Mouse (Mus musculus): Measurements from ENCODE around the gene Tas2r110. TPM values are rescaled to one million over a fixed set of nuclear protein-coding genes. Genes with fewer than 3 reads are reported as not detected.

Tas2r110 gene
- total RNA-seq (2014; rRNA removed) (not detected in 2 replicates), polyA plus RNA-seq (2012; rRNA removed) (not detected in 2 replicates)

DNA sequence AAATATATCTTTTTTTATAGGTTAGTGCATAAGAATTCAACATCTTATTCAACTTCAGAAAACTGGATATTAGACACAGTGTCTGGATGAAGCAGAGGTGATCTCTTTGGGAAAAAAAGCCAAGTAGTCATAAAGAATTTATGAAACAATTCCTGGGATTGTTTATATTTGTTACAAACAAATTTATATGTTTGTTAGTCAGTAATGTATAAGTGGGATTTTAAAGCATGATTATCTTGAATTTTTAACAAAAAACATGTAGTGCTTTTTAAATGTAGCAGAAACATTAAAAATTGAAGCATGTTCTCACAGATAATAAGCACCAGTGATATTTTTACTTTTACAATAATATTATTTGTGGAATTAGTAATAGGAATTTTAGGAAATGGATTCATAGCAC lies at the start of gene Tas2r110:
TSS of gene Tas2r110 (plus strand) at position 301 of the 400 bp plus-strand sequence.
- Histone ChIP-seq H3K4me3 (ENCODE audit: insufficient read depth, low read depth, low read length) (no peak within 1 kb of the TSS), H3K9ac (ENCODE audit: low read depth, low read length) (no peak within 1 kb of the TSS), H3K27ac (replicated peaks; ENCODE audit: insufficient read depth, low read depth, low read length) (no peak within 1 kb of the TSS), H3K27me3 (ENCODE audit: control insufficient read depth, insufficient read depth, low read length) (no peaks in the 10 kb centered on the region), H3K4me1 (ENCODE audit: control insufficient read depth, insufficient read depth, low read length) (no peaks in the 10 kb centered on the region), H3K36me3 (ENCODE audit: control insufficient read depth, insufficient read depth, low read length) (no peaks in the 10 kb centered on the region), H3K79me2 (ENCODE audit: control insufficient read depth, insufficient read depth, low read length) (no peaks in the 10 kb centered on the region)
- DNase-seq (ENCODE audit: extremely low read depth, low read depth, low spot score): no peak
- TF ChIP-seq POLR2A (IDR thresholded peaks at IDR 0.05; ENCODE audit: extremely low read depth, insufficient read depth, low read length) (no peak), CTCF (IDR thresholded peaks at IDR 0.05; ENCODE audit: low read depth, low read length) (no peak)

- no peaks in the 10 kb centered on the region for H3K79me2 ChIP-seq (ENCODE audit: control insufficient read depth, insufficient read depth, low read length)
- 71% methylated on average over 1 of the region's 1 CpGs for WGBS
Observed at GRCm38 (mm10) chr6:132846842-132847241, 21.0 kb upstream of the Tas2r110 start, which contains the start of gene Tas2r123. TSS of gene Tas2r123 (plus strand) at chr6:132847142.

GRCm38 (mm10) chr6:132855138-132855537 lies 12.7 kb upstream of the Tas2r110 start, which contains the start of gene Tas2r116:
TSS of gene Tas2r116 (plus strand) at chr6:132855438.
- no peak within 1 kb of the TSS for H3K27ac ChIP-seq (replicated peaks; ENCODE audit: insufficient read depth, low read depth, low read length)
- 67% methylated on average over 1 of the region's 1 CpGs for WGBS
- H3K36me3 ChIP-seq (ENCODE audit: control insufficient read depth, insufficient read depth, low read length): no peaks in the 10 kb centered on the region
- no peak for DNase-seq (ENCODE audit: extremely low read depth, low read depth, low spot score)
- H3K4me3 ChIP-seq (ENCODE audit: insufficient read depth, low read depth, low read length): no peak within 1 kb of the TSS
- no peaks in the 10 kb centered on the region for H3K79me2 ChIP-seq (ENCODE audit: control insufficient read depth, insufficient read depth, low read length)
- no peaks in the 10 kb centered on the region for H3K4me1 ChIP-seq (ENCODE audit: control insufficient read depth, insufficient read depth, low read length)
- no peak within 1 kb of the TSS for H3K9ac ChIP-seq (ENCODE audit: low read depth, low read length)
- H3K27me3 ChIP-seq (ENCODE audit: control insufficient read depth, insufficient read depth, low read length): no peaks in the 10 kb centered on the region
- TF ChIP-seq CTCF (IDR thresholded peaks at IDR 0.05; ENCODE audit: low read depth, low read length) (no peak), POLR2A (IDR thresholded peaks at IDR 0.05; ENCODE audit: extremely low read depth, insufficient read depth, low read length) (no peak)

More at GRCm38 (mm10) chr6:132846842-132847241, 21.0 kb upstream of the Tas2r110 start, which contains the start of gene Tas2r123:
- TF ChIP-seq CTCF (IDR thresholded peaks at IDR 0.05; ENCODE audit: low read depth, low read length): no peak
- no peak for TF ChIP-seq POLR2A (IDR thresholded peaks at IDR 0.05; ENCODE audit: extremely low read depth, insufficient read depth, low read length)
- DNase-seq (ENCODE audit: extremely low read depth, low read depth, low spot score): no peak
- H3K9ac ChIP-seq (ENCODE audit: low read depth, low read length): no peak within 1 kb of the TSS
- no peak within 1 kb of the TSS for H3K4me3 ChIP-seq (ENCODE audit: insufficient read depth, low read depth, low read length)
- no peaks in the 10 kb centered on the region for H3K27me3 ChIP-seq (ENCODE audit: control insufficient read depth, insufficient read depth, low read length)
- no peak within 1 kb of the TSS for H3K27ac ChIP-seq (replicated peaks; ENCODE audit: insufficient read depth, low read depth, low read length)
- no peaks in the 10 kb centered on the region for H3K4me1 ChIP-seq (ENCODE audit: control insufficient read depth, insufficient read depth, low read length)
- H3K36me3 ChIP-seq (ENCODE audit: control insufficient read depth, insufficient read depth, low read length): no peaks in the 10 kb centered on the region

- H3K9ac ChIP-seq (ENCODE audit: low read depth, low read length): no peak within 1 kb of the TSS
- no peak for DNase-seq (ENCODE audit: extremely low read depth, low read depth, low spot score)
- no peaks in the 10 kb centered on the region for H3K27me3 ChIP-seq (ENCODE audit: control insufficient read depth, insufficient read depth, low read length)
- WGBS: 49% methylated on average over 1 of the region's 1 CpGs
- H3K79me2 ChIP-seq (ENCODE audit: control insufficient read depth, insufficient read depth, low read length): no peaks in the 10 kb centered on the region
- TF ChIP-seq CTCF (IDR thresholded peaks at IDR 0.05; ENCODE audit: low read depth, low read length) (no peak), POLR2A (IDR thresholded peaks at IDR 0.05; ENCODE audit: extremely low read depth, insufficient read depth, low read length) (no peak)
- H3K4me3 ChIP-seq (ENCODE audit: insufficient read depth, low read depth, low read length): no peak within 1 kb of the TSS
- H3K27ac ChIP-seq (replicated peaks; ENCODE audit: insufficient read depth, low read depth, low read length): no peak within 1 kb of the TSS
- H3K36me3 ChIP-seq (ENCODE audit: control insufficient read depth, insufficient read depth, low read length): no peaks in the 10 kb centered on the region
- no peaks in the 10 kb centered on the region for H3K4me1 ChIP-seq (ENCODE audit: control insufficient read depth, insufficient read depth, low read length)
Observed at GRCm38 (mm10) chr6:132892711-132893110, 24.9 kb downstream of the Tas2r110 start, which contains the start of gene Tas2r113. TSS of gene Tas2r113 (plus strand) at chr6:132893011.

DNA sequence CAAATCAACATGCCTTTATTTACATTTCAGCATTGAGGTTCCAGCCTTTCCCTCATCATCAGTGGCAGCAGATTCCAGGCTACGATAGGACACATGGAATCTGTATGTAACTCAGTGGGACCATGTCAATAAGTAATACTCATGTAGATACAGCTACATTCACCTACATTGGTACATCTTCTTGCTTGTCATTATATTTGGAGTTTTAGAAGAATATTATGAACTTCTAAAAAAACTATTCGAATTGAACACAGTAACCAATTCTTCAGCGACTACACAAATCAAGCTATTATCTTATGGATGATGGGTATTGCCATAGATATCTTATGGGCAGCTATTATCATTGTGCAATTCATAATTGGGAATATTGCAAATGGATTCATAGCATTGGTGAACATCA lies 41.5 kb downstream of the Tas2r110 start, which contains the start of gene Tas2r125:
TSS of gene Tas2r125 (plus strand) at position 301 of the 400 bp plus-strand sequence.
- Histone ChIP-seq H3K27ac (replicated peaks; ENCODE audit: insufficient read depth, low read depth, low read length) (no peak within 1 kb of the TSS), H3K4me3 (ENCODE audit: insufficient read depth, low read depth, low read length) (no peak within 1 kb of the TSS), H3K27me3 (ENCODE audit: control insufficient read depth, insufficient read depth, low read length) (no peaks in the 10 kb centered on the region), H3K79me2 (ENCODE audit: control insufficient read depth, insufficient read depth, low read length) (no peaks in the 10 kb centered on the region), H3K36me3 (ENCODE audit: control insufficient read depth, insufficient read depth, low read length) (no peaks in the 10 kb centered on the region), H3K9ac (ENCODE audit: low read depth, low read length) (no peak within 1 kb of the TSS), H3K4me1 (ENCODE audit: control insufficient read depth, insufficient read depth, low read length) (no peaks in the 10 kb centered on the region)
- DNase-seq (ENCODE audit: extremely low read depth, low read depth, low spot score): no peak
- 70% methylated on average over 3 of the region's 3 CpGs for WGBS
- TF ChIP-seq POLR2A (IDR thresholded peaks at IDR 0.05; ENCODE audit: extremely low read depth, insufficient read depth, low read length): no peak
- no peak for TF ChIP-seq CTCF (IDR thresholded peaks at IDR 0.05; ENCODE audit: low read depth, low read length)

Other genes starting within 250 kb of the Tas2r110 start
- gene A630073D07Rik, start 216.5 kb upstream of the Tas2r110 start, total RNA-seq (2014; rRNA removed): not detected in 2 replicates
- not detected in 2 replicates for gene A630073D07Rik, start 216.5 kb upstream of the Tas2r110 start, polyA plus RNA-seq (2012; rRNA removed)
- not detected in 2 replicates for gene Tas2r120, start 211.1 kb upstream of the Tas2r110 start, total RNA-seq (2014; rRNA removed)
- not detected in 2 replicates for gene Tas2r120, start 211.1 kb upstream of the Tas2r110 start, polyA plus RNA-seq (2012; rRNA removed)
- not detected in 2 replicates for gene Tas2r121, start 167.0 kb upstream of the Tas2r110 start, total RNA-seq (2014; rRNA removed)
- gene Tas2r121, start 167.0 kb upstream of the Tas2r110 start, polyA plus RNA-seq (2012; rRNA removed): not detected in 2 replicates
- not detected in 2 replicates for gene Tas2r122, start 156.1 kb upstream of the Tas2r110 start, total RNA-seq (2014; rRNA removed)
- not detected in 2 replicates for gene Tas2r122, start 156.1 kb upstream of the Tas2r110 start, polyA plus RNA-seq (2012; rRNA removed)
- gene Tas2r115, start 130.0 kb upstream of the Tas2r110 start, total RNA-seq (2014; rRNA removed): not detected in 2 replicates
- not detected in 2 replicates for gene Tas2r115, start 130.0 kb upstream of the Tas2r110 start, polyA plus RNA-seq (2012; rRNA removed)
- gene Tas2r124, start 113.3 kb upstream of the Tas2r110 start, total RNA-seq (2014; rRNA removed): not detected in 2 replicates
- not detected in 2 replicates for gene Tas2r124, start 113.3 kb upstream of the Tas2r110 start, polyA plus RNA-seq (2012; rRNA removed)
- gene Tas2r102, start 105.9 kb upstream of the Tas2r110 start, total RNA-seq (2014; rRNA removed): not detected in 2 replicates
- not detected in 2 replicates for gene Tas2r102, start 105.9 kb upstream of the Tas2r110 start, polyA plus RNA-seq (2012; rRNA removed)
- gene Tas2r136, start 89.8 kb upstream of the Tas2r110 start, total RNA-seq (2014; rRNA removed): not detected in 2 replicates
- not detected in 2 replicates for gene Tas2r136, start 89.8 kb upstream of the Tas2r110 start, polyA plus RNA-seq (2012; rRNA removed)
- not detected in 2 replicates for gene Tas2r117, start 65.2 kb upstream of the Tas2r110 start, total RNA-seq (2014; rRNA removed)
- gene Tas2r117, start 65.2 kb upstream of the Tas2r110 start, polyA plus RNA-seq (2012; rRNA removed): not detected in 2 replicates
- gene Tas2r123, start 20.9 kb upstream of the Tas2r110 start, total RNA-seq (2014; rRNA removed): not detected in 2 replicates
- not detected in 2 replicates for gene Tas2r123, start 20.9 kb upstream of the Tas2r110 start, polyA plus RNA-seq (2012; rRNA removed)
- not detected in 2 replicates for gene Tas2r116, start 12.6 kb upstream of the Tas2r110 start, total RNA-seq (2014; rRNA removed)
- gene Tas2r116, start 12.6 kb upstream of the Tas2r110 start, polyA plus RNA-seq (2012; rRNA removed): not detected in 2 replicates
- not detected in 2 replicates for gene Tas2r113, start 25.0 kb downstream of the Tas2r110 start, total RNA-seq (2014; rRNA removed)
- not detected in 2 replicates for gene Tas2r113, start 25.0 kb downstream of the Tas2r110 start, polyA plus RNA-seq (2012; rRNA removed)
- not detected in 2 replicates for gene Tas2r125, start 41.6 kb downstream of the Tas2r110 start, total RNA-seq (2014; rRNA removed)
- not detected in 2 replicates for gene Tas2r125, start 41.6 kb downstream of the Tas2r110 start, polyA plus RNA-seq (2012; rRNA removed)
- gene Tas2r129, start 83.1 kb downstream of the Tas2r110 start, total RNA-seq (2014; rRNA removed): not detected in 2 replicates
- gene Tas2r129, start 83.1 kb downstream of the Tas2r110 start, polyA plus RNA-seq (2012; rRNA removed): not detected in 2 replicates
- gene Tas2r131, start 89.9 kb downstream of the Tas2r110 start, total RNA-seq (2014; rRNA removed): not detected in 2 replicates
- not detected in 2 replicates for gene Tas2r131, start 89.9 kb downstream of the Tas2r110 start, polyA plus RNA-seq (2012; rRNA removed)
- not detected in 2 replicates for gene Tas2r109, start 113.0 kb downstream of the Tas2r110 start, total RNA-seq (2014; rRNA removed)
- gene Tas2r109, start 113.0 kb downstream of the Tas2r110 start, polyA plus RNA-seq (2012; rRNA removed): not detected in 2 replicates
- not detected in 2 replicates for gene Tas2r103, start 169.1 kb downstream of the Tas2r110 start, total RNA-seq (2014; rRNA removed)
- not detected in 2 replicates for gene Tas2r103, start 169.1 kb downstream of the Tas2r110 start, polyA plus RNA-seq (2012; rRNA removed)
- not detected in 2 replicates for gene Tas2r140, start 187.8 kb downstream of the Tas2r110 start, total RNA-seq (2014; rRNA removed)
- gene Tas2r140, start 187.8 kb downstream of the Tas2r110 start, polyA plus RNA-seq (2012; rRNA removed): not detected in 2 replicates
- 84.3 and 106 TPM in 2 replicates for gene Smim10l1, start 236.9 kb downstream of the Tas2r110 start, total RNA-seq (2014; rRNA removed)
- gene Smim10l1, start 236.9 kb downstream of the Tas2r110 start, polyA plus RNA-seq (2012; rRNA removed): 105 and 130 TPM in 2 replicates